Mouse (Mus musculus) ES-Bruce4 (cell line): ENCODE results near the gene Tnip1.

Source experiments
- CTCF ChIP-seq: IDR thresholded peaks from one replicate; pipeline ENCODE4 v1.8.1; 2011; ENCODE audit warnings: low read depth, low read length
- POLR2A ChIP-seq: IDR thresholded peaks from one replicate; pipeline ENCODE4 v1.8.1; 2011; ENCODE audit warnings: low read length; ENCODE audit not compliant: insufficient read depth

- TF ChIP-seq CTCF (no peak), POLR2A (no peak)
These were observed 33.5 kb upstream of the Tnip1 start for GRCm38 (mm10) chr11:54996176-54996575.
